Mouse (Mus musculus) olfactory bulb, adult 2 months (tissue): Measurements from ENCODE around the gene Uck1.

ENCODE experiments used
- CTCF ChIP-seq: fragments of 200-500 bp; IDR thresholded peaks from 2 replicates; pipeline ENCODE4 v1.5.1; 2012; ENCODE audit warnings: low read depth, mild to moderate bottlenecking, low read length, moderate library complexity; ENCODE audit not compliant: insufficient read depth
- POLR2A ChIP-seq: fragments of 200-500 bp; IDR thresholded peaks from 2 replicates; pipeline ENCODE4 v1.6.1; 2012; ENCODE audit warnings: mild to moderate bottlenecking, low read depth, low read length, moderate library complexity; ENCODE audit not compliant: insufficient read depth

GRCm38 (mm10) chr2:32282727-32283126 lies 22.8 kb upstream of the Uck1 start:
- no peak for TF ChIP-seq POLR2A
- no peak for TF ChIP-seq CTCF
